Mouse (Mus musculus) E14TG2a.4 (cell line): ENCODE measurements around the gene Baiap2l2.

Source experiments
- CTCF ChIP-seq: conservative IDR thresholded peaks from 2 replicates; pipeline ENCODE4 v1.5.1; 2014; ENCODE audit warnings: low read length
- NANOG ChIP-seq: IDR thresholded peaks from 2 replicates; pipeline ENCODE4 v1.6.1; 2014; ENCODE audit warnings: borderline replicate concordance, low read length, mixed read lengths
- POU5F1 ChIP-seq: IDR thresholded peaks from 2 replicates; pipeline ENCODE4 v1.6.1; 2014; ENCODE audit warnings: low read length, borderline replicate concordance

DNA sequence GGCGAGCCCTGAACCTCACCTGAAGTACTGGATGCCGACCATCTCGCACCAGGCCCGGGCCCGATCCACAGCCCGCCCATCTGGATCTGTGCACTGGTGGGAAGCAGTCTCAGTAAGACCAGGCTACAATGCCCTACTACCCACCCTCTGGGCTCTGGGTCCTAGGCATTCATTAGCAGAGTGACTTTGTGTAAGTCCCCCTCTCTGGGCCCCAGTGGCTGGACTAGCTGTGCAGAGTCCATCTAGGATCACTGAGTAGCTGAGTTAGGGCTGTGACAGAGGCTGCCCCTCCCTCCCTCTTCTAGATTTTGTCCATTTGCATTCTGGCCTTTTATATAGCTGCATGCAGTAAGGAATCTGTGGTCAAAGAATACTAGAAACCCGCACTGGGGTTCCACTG is 1.8 kb upstream of the Baiap2l2 start:
- TF ChIP-seq CTCF (no peak), NANOG (no peak), POU5F1 (no peak)
